Mouse (Mus musculus) Muller cell, postnatal 12 days (primary cell): ENCODE measurements at regions not wholly inside any gene's neighbourhood (a gene's known extent, or its start where the extent isn't known, plus 50 kb on each side); places are given as distances from the start of the nearest gene placed in this dataset.
A peak's percentile ranks its signal among the peaks of the same experiment; 100 is the strongest.
"Not testable (repeated sequence)": the region's sequence is repeated elsewhere in the genome, so short reads cannot be mapped to it uniquely, and the experiment has no call there.

Source experiments
- DNase-seq: peaks from one replicate; pipeline ENCODE4 v3.0.0-alpha.2; 2015; ENCODE audit errors: inconsistent ontology term

DNA sequence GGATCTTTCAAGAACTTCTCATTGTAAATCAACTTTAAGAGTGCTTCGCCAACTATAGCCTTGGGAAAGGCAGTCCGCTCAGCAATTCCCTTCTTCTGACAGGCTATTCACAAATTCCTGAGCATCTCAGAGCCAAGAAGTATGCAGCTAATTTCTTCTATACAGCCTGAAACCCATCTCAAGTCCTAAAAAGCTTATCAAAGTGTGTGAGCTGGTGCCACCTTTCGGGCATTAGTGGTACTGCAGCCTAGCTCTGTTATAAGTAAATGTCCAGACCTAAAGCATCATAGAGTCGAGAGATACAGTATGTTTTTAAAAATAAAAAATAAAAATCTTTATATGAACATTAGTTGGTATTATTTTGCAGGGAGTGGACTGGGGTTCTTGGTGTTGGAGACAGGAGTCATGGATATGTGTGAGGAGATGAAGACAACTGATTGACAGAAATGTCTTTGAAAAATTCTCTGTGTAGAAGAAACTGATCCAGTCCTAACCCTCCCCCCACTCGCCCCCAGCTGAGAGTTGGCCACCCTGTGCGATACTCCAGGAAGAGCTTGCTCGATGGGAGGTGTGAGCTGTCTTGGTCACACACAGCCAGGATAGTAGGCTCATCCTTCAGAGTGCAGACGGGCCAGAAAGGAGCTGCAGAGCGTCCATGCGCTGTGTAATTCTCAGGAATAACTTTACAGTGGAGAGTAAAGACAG is 56.4 kb downstream of the Bod1 start:
- peak; percentile 76 for DNase-seq

DNA sequence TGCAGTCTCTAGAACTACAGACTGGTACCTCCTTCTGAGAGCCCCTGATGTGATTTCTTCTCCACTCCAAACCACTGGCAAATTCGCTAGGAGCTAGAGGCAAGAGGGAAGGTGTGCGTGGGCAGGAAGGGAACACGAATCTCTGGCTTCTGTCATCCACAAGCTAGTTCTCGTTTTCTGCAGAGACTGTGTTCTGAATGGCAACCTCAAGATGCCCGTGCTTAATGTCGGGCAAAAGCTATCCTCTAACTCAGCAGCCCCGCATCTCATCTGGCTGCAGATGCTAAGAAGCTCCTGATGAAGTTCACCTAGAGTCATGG is 57.3 kb downstream of the Bod1 start:
- DNase-seq: no peak

DNA sequence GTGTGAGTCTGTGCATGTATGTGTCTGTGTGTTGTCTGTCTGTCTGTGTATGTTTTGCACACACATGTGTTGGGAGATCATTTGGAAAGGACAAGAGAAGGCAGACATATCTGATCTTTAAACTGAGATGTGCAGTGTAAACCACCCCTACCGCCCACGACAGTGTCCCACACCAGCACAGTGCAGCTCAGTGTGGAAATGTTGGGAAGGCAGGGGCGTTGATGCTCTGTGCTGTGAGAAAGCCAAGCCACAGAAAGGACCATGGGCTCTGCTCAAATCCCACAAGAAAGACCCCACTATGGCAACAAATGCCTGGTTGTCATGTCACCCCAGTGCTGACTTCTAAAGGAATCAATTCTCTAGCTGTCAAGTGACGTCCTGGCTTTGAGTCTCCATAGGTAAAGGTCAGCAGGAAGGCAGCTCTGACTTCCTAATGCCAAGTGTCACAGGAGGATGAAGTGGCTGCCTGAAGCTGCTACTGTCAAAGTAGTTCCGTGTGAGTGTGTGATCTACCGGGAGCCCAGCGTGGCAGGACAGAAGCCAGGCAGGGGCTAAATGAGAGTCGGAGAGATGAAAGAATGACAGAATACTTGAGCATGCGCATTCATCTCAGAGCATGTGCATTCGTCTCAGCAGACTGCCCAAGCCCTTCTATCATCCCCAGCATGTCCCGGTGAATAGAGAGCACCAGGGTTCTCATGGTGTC is 57.8 kb downstream of the Bod1 start:
- no peak for DNase-seq

DNA sequence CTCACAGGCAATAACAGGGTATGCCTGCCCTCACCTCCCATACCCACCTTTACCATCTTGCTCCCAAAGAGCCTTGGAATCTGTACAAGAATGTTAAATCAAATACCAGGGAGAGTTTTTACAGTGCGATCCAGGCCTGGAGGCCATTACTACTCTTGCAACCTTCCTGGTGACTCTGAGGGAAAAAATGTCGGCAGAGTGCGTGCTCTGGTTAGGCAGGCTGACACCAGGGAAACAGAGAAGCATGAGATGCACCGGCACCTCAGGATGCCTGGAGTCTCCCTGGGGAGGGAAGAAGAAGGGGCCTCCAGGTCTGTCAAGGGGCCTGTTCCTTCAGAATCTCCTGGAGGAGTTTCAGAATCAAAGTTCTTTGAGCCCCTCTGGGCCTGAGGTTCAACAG is 63.2 kb downstream of the Bod1 start:
- no peak for DNase-seq

DNA sequence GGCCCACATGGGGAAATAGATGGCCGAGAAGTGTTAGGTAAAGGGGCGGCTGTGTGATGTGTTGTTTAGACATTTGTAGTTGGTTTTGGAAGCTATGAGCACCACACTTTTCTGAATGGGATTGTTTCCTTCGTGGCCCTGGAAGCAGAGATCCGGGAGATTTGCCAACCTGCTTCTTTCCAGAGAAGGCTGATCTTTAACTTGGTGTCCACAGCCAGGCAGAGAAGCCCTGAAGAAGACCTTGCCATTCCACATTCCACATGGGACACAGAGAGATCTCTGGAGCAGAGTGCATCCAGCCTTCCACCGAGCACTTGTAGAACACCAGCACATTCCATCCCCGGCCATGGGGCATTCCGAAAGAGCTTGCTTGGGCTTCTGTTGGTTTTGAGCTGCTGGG is 70.2 kb downstream of the Bod1 start:
- no peak for DNase-seq

DNA sequence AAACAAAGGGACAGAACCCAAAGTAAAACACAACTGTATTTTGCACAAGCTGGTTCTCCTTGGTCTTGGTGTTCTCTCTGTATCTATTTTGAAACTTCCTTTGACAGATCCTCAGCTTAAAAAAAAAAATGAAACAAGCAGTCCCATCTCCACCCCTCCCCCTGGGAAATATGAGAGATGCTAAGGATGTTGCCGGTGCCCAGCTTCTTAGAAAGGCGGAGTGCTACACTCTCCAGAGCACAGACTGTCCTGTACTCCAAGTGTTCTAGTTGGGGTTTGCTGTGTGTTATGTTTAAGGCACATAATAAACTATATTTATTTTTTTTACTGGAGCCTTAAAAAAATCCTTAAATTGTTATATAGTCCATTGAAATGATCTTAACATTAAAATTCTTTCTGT is 78.1 kb downstream of the Bod1 start:
- DNase-seq: no peak

DNA sequence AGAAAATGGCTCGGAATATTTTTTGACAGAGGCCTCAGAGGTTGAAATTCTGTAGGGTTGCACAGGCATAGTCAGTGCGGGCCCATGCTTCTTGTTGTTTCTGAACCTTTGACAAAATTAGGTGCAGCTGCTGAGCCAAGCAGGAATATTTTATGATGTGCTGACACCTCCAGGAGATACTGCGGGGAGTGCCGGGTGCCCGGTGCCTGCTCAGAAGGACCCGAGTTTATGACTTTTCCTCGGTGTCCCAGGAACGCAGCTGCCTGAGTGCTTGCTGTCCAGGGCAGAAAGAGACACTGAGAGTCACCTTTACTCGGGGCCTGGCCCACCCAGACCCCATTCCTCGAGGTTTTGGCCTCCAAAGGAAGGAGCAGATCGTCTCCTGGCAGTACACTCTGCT is 79.6 kb downstream of the Bod1 start:
- DNase-seq: no peak

GRCm38 (mm10) chr11:31591037-31591554 is 80.6 kb downstream of the Bod1 start:
- DNase-seq: no peak

- DNase-seq: no peak
These were observed 96.7 kb downstream of the Bod1 start for GRCm38 (mm10) chr11:31574941-31575340.

DNA sequence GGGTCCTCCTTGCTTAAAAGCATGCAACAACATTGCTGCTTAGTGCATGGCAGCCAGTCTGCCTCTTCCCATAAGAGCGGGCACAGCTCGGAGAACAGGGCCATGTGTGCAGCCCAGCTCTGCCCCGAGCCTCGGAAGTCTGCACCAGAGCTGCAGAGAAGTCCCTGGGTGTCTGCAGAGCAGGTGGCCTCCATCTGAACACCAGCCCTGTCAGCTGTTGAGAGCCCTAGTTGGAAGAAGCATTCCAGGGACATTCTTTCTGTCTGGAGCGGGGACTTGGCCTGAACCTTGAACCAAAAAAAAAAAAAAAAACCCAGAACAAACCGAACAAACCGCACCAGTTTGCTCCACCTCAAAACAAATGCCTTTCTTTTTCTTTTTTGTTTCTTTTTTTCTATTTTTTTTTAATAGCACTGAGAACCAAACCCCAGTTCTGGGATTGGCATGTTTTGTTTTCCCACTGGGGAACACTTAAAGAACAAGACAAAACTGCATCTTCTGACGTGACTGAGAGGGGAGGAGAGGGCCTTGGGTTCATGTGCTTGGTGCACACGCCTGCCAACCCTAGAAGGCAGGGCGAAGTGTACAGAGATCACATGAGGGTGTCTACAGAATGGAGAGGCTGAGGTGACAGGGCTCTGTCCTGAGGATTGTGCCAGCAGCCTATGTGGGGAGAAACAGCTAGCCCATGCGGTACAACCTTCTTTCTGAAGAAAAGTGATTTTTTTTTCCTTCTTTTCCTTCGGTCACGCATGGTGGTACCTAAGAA is 106.8 kb downstream of the Bod1 start:
- peak; percentile 60 for DNase-seq

GRCm38 (mm10) chr11:31563826-31564741 is 107.6 kb downstream of the Bod1 start:
- peak; percentile 95 for DNase-seq

- DNase-seq: no peak
These were observed 108.7 kb downstream of the Bod1 start for GRCm38 (mm10) chr11:31562954-31563353.

GRCm38 (mm10) chr11:31560775-31561174 is 110.9 kb downstream of the Bod1 start:
- peak; percentile 56 for DNase-seq

GRCm38 (mm10) chr11:31555042-31555441 is 116.6 kb downstream of the Bod1 start:
- peak; percentile 93 for DNase-seq

GRCm38 (mm10) chr11:31551614-31552271 is 119.9 kb downstream of the Bod1 start:
- DNase-seq: no peak

- peak; percentile 87 for DNase-seq
These were observed 120.7 kb downstream of the Bod1 start for GRCm38 (mm10) chr11:31550747-31551613.

- not testable (repeated sequence) for DNase-seq
These were observed 126.2 kb downstream of the Bod1 start for GRCm38 (mm10) chr11:31545514-31545913.

DNA sequence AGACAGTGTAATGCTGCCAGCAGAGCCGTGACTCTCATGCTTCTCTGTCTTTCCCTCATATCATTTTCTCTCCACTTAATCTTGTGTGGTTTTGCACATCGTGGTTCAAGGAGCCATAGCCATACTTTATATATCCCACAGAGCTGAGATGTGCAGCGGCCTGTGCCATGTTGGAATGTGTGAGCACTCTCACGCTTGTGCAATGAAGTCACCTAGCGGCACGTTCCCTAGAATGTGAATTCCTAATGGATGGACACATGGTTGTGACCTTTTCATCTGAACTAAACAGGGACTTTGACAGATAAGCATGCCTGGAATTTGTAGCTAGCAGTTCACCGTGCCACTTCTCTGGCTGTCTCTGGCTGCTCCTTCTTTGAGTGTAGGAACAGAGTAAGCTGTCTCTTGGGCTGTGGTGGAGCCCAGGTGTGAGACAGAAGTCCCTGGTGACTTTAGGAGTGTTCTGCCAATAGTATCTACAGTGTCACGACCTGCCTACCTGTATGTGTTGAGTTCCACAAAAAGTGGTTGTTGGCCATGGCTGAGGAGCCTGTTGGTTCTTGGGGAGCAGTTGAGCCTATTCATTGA is 129.0 kb downstream of the Bod1 start:
- peak; percentile 76 for DNase-seq

DNA sequence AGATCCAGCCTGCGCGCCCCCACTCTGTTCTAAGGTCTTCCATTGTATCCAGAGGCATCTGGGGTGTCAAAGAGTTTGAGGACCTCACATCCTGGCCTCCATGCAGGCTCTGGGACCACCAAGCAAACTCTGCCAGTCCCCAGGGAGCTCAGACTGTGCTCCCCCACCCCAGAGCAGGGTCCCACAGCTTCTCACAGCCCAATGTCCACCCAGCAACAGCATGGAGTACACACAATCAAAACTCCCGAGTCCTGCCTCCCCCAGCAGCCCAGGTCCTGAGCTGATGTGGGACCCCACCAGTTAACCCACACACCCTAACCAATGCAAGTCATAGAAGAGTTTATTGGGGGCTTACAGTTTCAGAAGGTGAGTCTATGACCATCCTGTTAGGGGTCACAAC is 130.3 kb downstream of the Bod1 start:
- no peak for DNase-seq

- DNase-seq: peak; percentile 55
These were observed 130.9 kb downstream of the Bod1 start for GRCm38 (mm10) chr11:31540816-31541215.
